Mouse (Mus musculus): Measurements from ENCODE around the gene Efemp2. TPM values are rescaled to one million over a fixed set of nuclear protein-coding genes. Genes with fewer than 3 reads are reported as not detected.

Efemp2 gene
- total and polyA plus RNA-seq, 3 experiments = 3.1 to 6.7 (median 4.6) TPM

DNA sequence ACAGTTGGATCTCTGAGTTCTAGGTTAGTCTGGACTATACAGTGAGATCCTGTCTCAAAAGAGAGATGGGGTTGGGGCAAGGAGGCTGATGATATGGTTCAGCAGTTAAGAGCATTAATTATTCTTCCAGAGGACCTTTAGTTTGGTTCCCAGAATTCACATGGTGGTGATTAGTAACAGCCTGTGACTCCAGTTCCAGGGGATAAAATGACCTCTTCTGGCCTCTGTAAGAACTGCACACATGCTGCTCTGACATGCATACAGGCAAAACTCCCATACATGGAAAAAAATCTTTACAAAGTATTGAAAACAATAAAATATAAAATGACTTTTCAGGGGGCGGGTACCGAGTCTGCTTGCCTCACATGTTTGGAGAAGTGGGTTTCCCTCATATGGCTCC is 45.7 kb upstream of the Efemp2 start:
- ATAC-seq (ENCODE audit: extremely low read depth, insufficient number of reproducible peaks, low FRiP score, poor library complexity, severe bottlenecking) (no peak), DNase-seq (ENCODE audit: low spot score) (no peak)
- Histone ChIP-seq H3K36me3 (replicated peaks) (peaks cover 50% of the 10 kb centered on the region), H3K27me3 (ENCODE audit: insufficient read depth, low read length) (no peaks in the 10 kb centered on the region; the same call in 1 of the 2 replicates), H3K4me1 (ENCODE audit: insufficient read depth, low read depth, low read length) (peaks cover 46% of the 10 kb centered on the region), H3K9me3 (replicated peaks) (no peaks in the 10 kb centered on the region), H3K4me3 (ENCODE audit: low read depth, low read length) (no peak overlapping the region)
- TF ChIP-seq GATA1 (IDR thresholded peaks at IDR 0.05; ENCODE audit: borderline replicate concordance, low read length) (no peak), CTCF (IDR thresholded peaks at IDR 0.05; ENCODE audit: low read depth, low read length) (peak; percentile 36; the same call in 1 of the 2 replicates), GATA2 (IDR thresholded peaks at IDR 0.05; ENCODE audit: borderline replicate concordance, low read depth, low read length) (no peak), POLR2AphosphoS5 (IDR thresholded peaks at IDR 0.05; ENCODE audit: insufficient replicate concordance, low read depth, low read length) (no peak)

- H3K27me3 ChIP-seq (ENCODE audit: insufficient read depth, low read length) = peaks cover 7% of the 10 kb centered on the region
- ATAC-seq (ENCODE audit: extremely low read depth, insufficient number of reproducible peaks, low FRiP score, poor library complexity, severe bottlenecking) = no peak
- H3K4me1 ChIP-seq (ENCODE audit: insufficient read depth, low read depth, low read length) = peaks cover 46% of the 10 kb centered on the region
- H3K4me3 ChIP-seq (ENCODE audit: low read depth, low read length) = no peak overlapping the region
- TF ChIP-seq GATA1 (IDR thresholded peaks at IDR 0.05; ENCODE audit: borderline replicate concordance, low read length) (no peak), POLR2AphosphoS5 (IDR thresholded peaks at IDR 0.05; ENCODE audit: insufficient replicate concordance, low read depth, low read length) (no peak), GATA2 (IDR thresholded peaks at IDR 0.05; ENCODE audit: borderline replicate concordance, low read depth, low read length) (no peak), TAL1 (conservative IDR thresholded peaks at IDR 0.05; ENCODE audit: low read depth, low read length) (no peak), CTCF (IDR thresholded peaks at IDR 0.05; ENCODE audit: low read depth, low read length) (no peak)
- DNase-seq (ENCODE audit: low spot score) = no peak
- H3K9me3 ChIP-seq (replicated peaks) = no peaks in the 10 kb centered on the region
- H3K36me3 ChIP-seq (replicated peaks) = peaks cover 44% of the 10 kb centered on the region
Measured at GRCm38 (mm10) chr19:5429219-5429618, 44.5 kb upstream of the Efemp2 start.

- DNase-seq (ENCODE audit: low spot score) (no peak), ATAC-seq (ENCODE audit: extremely low read depth, insufficient number of reproducible peaks, low FRiP score, poor library complexity, severe bottlenecking) (no peak)
- H3K27me3 ChIP-seq (ENCODE audit: insufficient read depth, low read length) = peaks cover 11% of the 10 kb centered on the region
Measured at GRCm38 (mm10) chr19:5429806-5430205, 43.9 kb upstream of the Efemp2 start.

DNA sequence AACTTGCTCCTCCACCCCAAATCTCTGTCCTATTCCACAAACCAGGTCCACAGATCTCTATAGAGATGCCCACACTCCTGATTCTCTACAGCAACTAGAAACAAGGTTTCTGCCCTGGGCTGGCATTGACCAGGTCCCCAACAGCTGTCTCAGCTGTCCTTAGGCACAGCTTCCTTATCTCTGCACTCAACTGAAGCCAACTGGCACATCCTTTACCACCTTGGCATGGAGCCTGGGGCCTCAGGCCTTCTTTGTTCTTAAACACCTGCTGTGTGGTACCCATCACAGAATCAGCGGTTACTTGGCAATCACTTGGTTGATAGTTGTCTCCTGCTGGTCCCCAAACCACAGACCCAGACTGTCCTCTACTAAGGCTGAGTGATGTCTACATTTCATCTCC is 43.3 kb upstream of the Efemp2 start:
- no peak for DNase-seq (ENCODE audit: low spot score)
- ATAC-seq (ENCODE audit: extremely low read depth, insufficient number of reproducible peaks, low FRiP score, poor library complexity, severe bottlenecking) = no peak
- H3K9me3 ChIP-seq (replicated peaks) = no peaks in the 10 kb centered on the region

More at GRCm38 (mm10) chr19:5429806-5430205, 43.9 kb upstream of the Efemp2 start:
- Histone ChIP-seq H3K36me3 (replicated peaks) (peaks cover 44% of the 10 kb centered on the region), H3K4me3 (ENCODE audit: low read depth, low read length) (no peak overlapping the region), H3K9me3 (replicated peaks) (no peaks in the 10 kb centered on the region), H3K4me1 (ENCODE audit: insufficient read depth, low read depth, low read length) (peaks cover 50% of the 10 kb centered on the region)
- TF ChIP-seq POLR2AphosphoS5 (IDR thresholded peaks at IDR 0.05; ENCODE audit: insufficient replicate concordance, low read depth, low read length) (no peak), GATA2 (IDR thresholded peaks at IDR 0.05; ENCODE audit: borderline replicate concordance, low read depth, low read length) (no peak), CTCF (IDR thresholded peaks at IDR 0.05; ENCODE audit: low read depth, low read length) (no peak)

DNA sequence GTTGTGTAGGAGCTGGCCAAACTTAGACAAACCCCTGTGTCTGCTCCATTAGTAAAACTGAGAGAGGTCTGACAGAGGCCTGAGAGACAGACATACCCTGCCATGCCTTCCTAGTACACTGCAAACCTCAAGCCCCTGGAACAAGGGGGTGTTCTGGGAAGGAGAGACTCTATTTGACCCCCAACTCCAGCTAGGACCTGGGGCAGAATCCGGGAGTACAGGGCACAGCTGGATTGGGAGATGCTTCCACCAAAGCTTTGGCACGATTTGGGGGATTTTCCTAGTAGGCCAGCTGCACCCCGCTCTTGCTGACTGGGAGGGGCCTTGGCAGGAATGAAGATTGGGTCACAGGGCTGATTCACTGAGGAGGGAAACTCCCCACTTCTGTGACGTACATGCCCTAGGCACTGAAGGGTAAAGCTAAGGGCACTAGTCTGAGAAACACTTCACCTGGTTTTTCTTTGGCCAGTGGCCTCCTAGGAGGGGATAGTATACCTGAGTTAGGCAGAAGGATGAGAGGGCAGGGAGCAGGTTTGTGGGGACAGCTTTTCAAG is 41.8 kb upstream of the Efemp2 start:
- H3K4me1 ChIP-seq (ENCODE audit: insufficient read depth, low read depth, low read length) = peaks cover 36% of the 10 kb centered on the region
- TF ChIP-seq TAL1 (conservative IDR thresholded peaks at IDR 0.05; ENCODE audit: low read depth, low read length) (no peak), GATA1 (IDR thresholded peaks at IDR 0.05; ENCODE audit: borderline replicate concordance, low read length) (no peak), GATA2 (IDR thresholded peaks at IDR 0.05; ENCODE audit: borderline replicate concordance, low read depth, low read length) (no peak), CTCF (IDR thresholded peaks at IDR 0.05; ENCODE audit: low read depth, low read length) (no peak), POLR2AphosphoS5 (IDR thresholded peaks at IDR 0.05; ENCODE audit: insufficient replicate concordance, low read depth, low read length) (no peak)
- H3K27me3 ChIP-seq (ENCODE audit: insufficient read depth, low read length) = peaks cover 21% of the 10 kb centered on the region
- DNase-seq (ENCODE audit: low spot score) = no peak
- peaks cover 31% of the 10 kb centered on the region for H3K36me3 ChIP-seq (replicated peaks)
- no peak for ATAC-seq (ENCODE audit: extremely low read depth, insufficient number of reproducible peaks, low FRiP score, poor library complexity, severe bottlenecking)
- no peaks in the 10 kb centered on the region for H3K9me3 ChIP-seq (replicated peaks)
- H3K4me3 ChIP-seq (ENCODE audit: low read depth, low read length) = no peak overlapping the region

More for the DNA sequence above, 43.3 kb upstream of the Efemp2 start:
- H3K4me1 ChIP-seq (ENCODE audit: insufficient read depth, low read depth, low read length) = peaks cover 50% of the 10 kb centered on the region
- H3K36me3 ChIP-seq (replicated peaks) = peaks cover 44% of the 10 kb centered on the region
- no peak overlapping the region for H3K4me3 ChIP-seq (ENCODE audit: low read depth, low read length)
- H3K27me3 ChIP-seq (ENCODE audit: insufficient read depth, low read length) = peaks cover 16% of the 10 kb centered on the region
- TF ChIP-seq GATA1 (IDR thresholded peaks at IDR 0.05; ENCODE audit: borderline replicate concordance, low read length) (no peak), GATA2 (IDR thresholded peaks at IDR 0.05; ENCODE audit: borderline replicate concordance, low read depth, low read length) (no peak), TAL1 (conservative IDR thresholded peaks at IDR 0.05; ENCODE audit: low read depth, low read length) (no peak), CTCF (IDR thresholded peaks at IDR 0.05; ENCODE audit: low read depth, low read length) (no peak), POLR2AphosphoS5 (IDR thresholded peaks at IDR 0.05; ENCODE audit: insufficient replicate concordance, low read depth, low read length) (no peak)

- Histone ChIP-seq H3K36me3 (replicated peaks) (peaks cover 21% of the 10 kb centered on the region), H3K9me3 (replicated peaks) (no peaks in the 10 kb centered on the region), H3K4me1 (ENCODE audit: insufficient read depth, low read depth, low read length) (peaks cover 28% of the 10 kb centered on the region), H3K4me3 (ENCODE audit: low read depth, low read length) (peak overlapping the region; percentile 70), H3K27me3 (ENCODE audit: insufficient read depth, low read length) (peaks cover 26% of the 10 kb centered on the region)
- TF ChIP-seq GATA2 (IDR thresholded peaks at IDR 0.05; ENCODE audit: borderline replicate concordance, low read depth, low read length) (no peak), TAL1 (conservative IDR thresholded peaks at IDR 0.05; ENCODE audit: low read depth, low read length) (no peak), GATA1 (IDR thresholded peaks at IDR 0.05; ENCODE audit: borderline replicate concordance, low read length) (no peak), POLR2AphosphoS5 (IDR thresholded peaks at IDR 0.05; ENCODE audit: insufficient replicate concordance, low read depth, low read length) (no peak), CTCF (IDR thresholded peaks at IDR 0.05; ENCODE audit: low read depth, low read length) (no peak)
- peak; percentile 28; the same call in 1 of the 2 replicates for ATAC-seq (ENCODE audit: extremely low read depth, insufficient number of reproducible peaks, low FRiP score, poor library complexity, severe bottlenecking)
- peak; percentile 52 for DNase-seq (ENCODE audit: low spot score)
Measured at GRCm38 (mm10) chr19:5432992-5433852, 40.5 kb upstream of the Efemp2 start.
